Mouse (Mus musculus): Measurements from ENCODE around the gene Tecpr1. TPM values are rescaled to one million over a fixed set of nuclear protein-coding genes. Genes with fewer than 3 reads are reported as not detected.
A peak's percentile ranks its signal among the peaks of the same experiment; 100 is the strongest.

The Tecpr1 gene
- total and polyA plus RNA-seq, 3 experiments = 6.9 to 20.1 (median 10.8) TPM

DNA sequence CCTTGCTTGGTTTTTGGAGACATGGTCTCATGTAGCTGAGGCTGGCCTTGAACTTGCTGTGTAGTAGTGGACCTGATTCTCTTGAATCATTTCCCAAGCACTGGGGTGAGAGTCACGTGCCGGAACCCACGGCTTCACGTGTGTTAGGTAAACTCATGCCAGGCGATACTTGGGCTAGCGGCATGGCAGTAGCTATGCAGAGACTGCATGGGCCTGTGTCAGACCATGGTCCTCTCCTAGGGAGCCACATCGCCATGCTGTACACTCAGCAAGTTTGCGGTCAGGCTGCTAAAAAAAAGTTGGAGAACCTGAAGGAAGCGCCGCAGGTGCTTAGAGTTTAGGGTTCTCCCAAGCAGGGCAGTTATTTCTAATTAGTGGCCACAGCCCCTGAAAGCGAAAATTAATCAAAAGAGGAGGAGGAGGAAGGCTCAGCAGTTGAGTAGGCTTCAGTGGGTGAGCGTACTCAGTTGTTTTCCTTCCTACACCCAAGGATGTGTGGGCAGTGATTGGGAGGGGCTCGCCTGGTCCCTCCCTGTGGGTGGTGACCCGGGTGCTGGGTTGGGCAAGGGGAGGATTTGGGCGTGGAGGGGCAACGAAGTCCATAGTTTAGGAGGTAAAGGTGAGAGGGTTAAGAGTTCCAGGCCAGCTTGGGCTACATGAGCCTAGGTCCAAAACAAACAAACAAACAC is 30.9 kb upstream of the Tecpr1 start:
- TF ChIP-seq TAL1 (conservative IDR thresholded peaks at IDR 0.05; ENCODE audit: low read depth, low read length) (no peak), POLR2AphosphoS5 (IDR thresholded peaks at IDR 0.05; ENCODE audit: insufficient replicate concordance, low read depth, low read length) (no peak), GATA2 (IDR thresholded peaks at IDR 0.05; ENCODE audit: borderline replicate concordance, low read depth, low read length) (no peak)
- ATAC-seq (ENCODE audit: extremely low read depth, insufficient number of reproducible peaks, low FRiP score, poor library complexity, severe bottlenecking) = peak; percentile 73
- peak; percentile 68 for DNase-seq (ENCODE audit: low spot score)

DNA sequence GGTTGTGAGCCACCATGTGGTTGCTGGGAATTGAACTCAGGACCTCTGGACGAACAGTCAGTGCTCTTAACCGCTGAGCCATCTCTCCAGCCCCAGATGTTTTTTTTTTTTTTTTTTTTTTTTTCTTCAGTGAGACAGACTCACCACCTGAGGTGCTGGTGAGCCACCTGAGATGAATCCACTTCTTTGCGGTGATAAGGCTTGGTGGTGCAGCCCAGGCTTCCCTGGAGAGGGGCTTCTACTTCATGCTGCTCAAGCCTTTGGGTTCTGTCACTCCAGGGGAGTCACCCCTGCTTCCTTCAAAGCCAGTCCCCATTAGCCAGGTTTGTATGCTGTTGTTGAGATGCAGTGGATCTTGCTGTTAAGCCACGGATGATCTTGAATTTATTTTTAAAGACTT is 29.8 kb upstream of the Tecpr1 start:
- Histone ChIP-seq H3K27me3 (ENCODE audit: insufficient read depth, low read length) (no peaks in the 10 kb centered on the region), H3K4me3 (ENCODE audit: low read depth, low read length) (no peak overlapping the region), H3K36me3 (replicated peaks) (peaks cover 22% of the 10 kb centered on the region), H3K4me1 (ENCODE audit: insufficient read depth, low read depth, low read length) (peaks cover 37% of the 10 kb centered on the region), H3K9me3 (replicated peaks) (peaks cover 6% of the 10 kb centered on the region)
- no peak for DNase-seq (ENCODE audit: low spot score)
- no peak for TF ChIP-seq TAL1 (conservative IDR thresholded peaks at IDR 0.05; ENCODE audit: low read depth, low read length)
- no peak for TF ChIP-seq POLR2AphosphoS5 (IDR thresholded peaks at IDR 0.05; ENCODE audit: insufficient replicate concordance, low read depth, low read length)
- no peak for TF ChIP-seq GATA2 (IDR thresholded peaks at IDR 0.05; ENCODE audit: borderline replicate concordance, low read depth, low read length)
- TF ChIP-seq GATA1 (IDR thresholded peaks at IDR 0.05; ENCODE audit: borderline replicate concordance, low read length) = no peak
- TF ChIP-seq CTCF (IDR thresholded peaks at IDR 0.05; ENCODE audit: low read depth, low read length) = no peak
- ATAC-seq (ENCODE audit: extremely low read depth, insufficient number of reproducible peaks, low FRiP score, poor library complexity, severe bottlenecking) = no peak

More for the DNA sequence above, 30.9 kb upstream of the Tecpr1 start:
- Histone ChIP-seq H3K36me3 (replicated peaks) (peaks cover 33% of the 10 kb centered on the region), H3K9me3 (replicated peaks) (peaks cover 6% of the 10 kb centered on the region), H3K27me3 (ENCODE audit: insufficient read depth, low read length) (no peaks in the 10 kb centered on the region), H3K4me1 (ENCODE audit: insufficient read depth, low read depth, low read length) (peaks cover 42% of the 10 kb centered on the region), H3K4me3 (ENCODE audit: low read depth, low read length) (peak overlapping the region; percentile 82; the same call in 1 of the 2 replicates)

DNA sequence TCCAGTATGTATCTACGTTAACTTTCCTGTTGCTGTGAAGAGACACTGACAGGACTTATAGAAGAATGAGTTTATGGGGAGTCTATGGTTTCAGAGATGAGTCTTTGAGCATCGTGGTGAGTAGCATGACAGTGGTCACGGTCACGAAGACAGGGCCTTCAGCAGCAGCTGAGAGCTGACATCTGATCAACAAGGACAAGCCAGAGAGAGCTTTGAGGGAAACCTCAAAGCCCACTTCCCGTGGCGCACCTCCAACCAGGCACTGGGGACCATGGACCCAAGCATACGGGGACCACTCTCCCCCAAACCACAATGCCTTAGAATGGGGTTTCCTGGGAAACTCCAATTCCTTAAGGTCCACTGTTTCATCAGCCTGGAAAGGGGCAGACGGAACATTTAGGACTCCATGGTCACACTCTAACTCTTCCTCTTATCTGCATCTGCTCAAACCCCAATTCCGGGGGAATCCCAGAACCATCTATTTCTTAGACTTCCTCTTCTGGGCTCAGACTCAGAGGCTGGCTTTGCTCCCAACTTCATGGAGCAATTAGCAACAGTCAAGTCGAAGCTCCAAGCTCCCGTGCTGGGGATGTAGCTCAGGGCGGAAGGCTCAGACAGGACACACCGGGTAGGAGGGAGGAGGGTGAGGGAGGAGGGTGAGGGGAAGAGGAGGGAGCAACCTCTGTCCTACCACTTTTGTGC is 28.6 kb upstream of the Tecpr1 start:
- H3K36me3 ChIP-seq (replicated peaks) = peaks cover 10% of the 10 kb centered on the region
- no peak overlapping the region for H3K4me3 ChIP-seq (ENCODE audit: low read depth, low read length)
- H3K9me3 ChIP-seq (replicated peaks) = peaks cover 6% of the 10 kb centered on the region
- DNase-seq (ENCODE audit: low spot score) (no peak), ATAC-seq (ENCODE audit: extremely low read depth, insufficient number of reproducible peaks, low FRiP score, poor library complexity, severe bottlenecking) (no peak)
- TF ChIP-seq GATA1 (IDR thresholded peaks at IDR 0.05; ENCODE audit: borderline replicate concordance, low read length) = no peak
- no peak for TF ChIP-seq TAL1 (conservative IDR thresholded peaks at IDR 0.05; ENCODE audit: low read depth, low read length)
- no peak for TF ChIP-seq POLR2AphosphoS5 (IDR thresholded peaks at IDR 0.05; ENCODE audit: insufficient replicate concordance, low read depth, low read length)
- no peak for TF ChIP-seq GATA2 (IDR thresholded peaks at IDR 0.05; ENCODE audit: borderline replicate concordance, low read depth, low read length)
- TF ChIP-seq CTCF (IDR thresholded peaks at IDR 0.05; ENCODE audit: low read depth, low read length) = no peak
- H3K27me3 ChIP-seq (ENCODE audit: insufficient read depth, low read length) = no peaks in the 10 kb centered on the region
- peaks cover 34% of the 10 kb centered on the region for H3K4me1 ChIP-seq (ENCODE audit: insufficient read depth, low read depth, low read length)

DNA sequence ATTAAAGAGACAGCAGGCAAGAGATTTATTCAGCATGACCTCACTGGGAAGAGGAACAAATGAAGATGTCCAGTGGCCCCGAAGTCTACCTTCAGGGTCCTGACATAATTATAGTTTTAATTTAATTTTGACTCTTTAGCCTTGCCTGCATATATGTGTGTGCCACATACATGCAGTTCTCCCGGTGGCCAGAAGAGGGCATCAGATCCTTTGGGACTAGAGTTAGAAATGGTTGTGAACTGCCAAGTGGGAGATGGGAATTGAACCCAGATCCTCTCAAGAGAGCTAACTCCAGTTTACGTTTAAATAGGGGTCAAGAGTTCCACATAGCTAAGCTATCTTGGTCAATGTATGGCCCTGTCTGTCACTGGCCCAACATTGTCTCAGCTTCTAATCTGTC is 26.5 kb upstream of the Tecpr1 start:
- Histone ChIP-seq H3K4me1 (ENCODE audit: insufficient read depth, low read depth, low read length) (peaks cover 22% of the 10 kb centered on the region), H3K27me3 (ENCODE audit: insufficient read depth, low read length) (no peaks in the 10 kb centered on the region), H3K9me3 (replicated peaks) (peaks cover 6% of the 10 kb centered on the region), H3K4me3 (ENCODE audit: low read depth, low read length) (no peak overlapping the region), H3K36me3 (replicated peaks) (peaks cover 6% of the 10 kb centered on the region)
- ATAC-seq (ENCODE audit: extremely low read depth, insufficient number of reproducible peaks, low FRiP score, poor library complexity, severe bottlenecking) (no peak), DNase-seq (ENCODE audit: low spot score) (no peak)
- TF ChIP-seq CTCF (IDR thresholded peaks at IDR 0.05; ENCODE audit: low read depth, low read length) = no peak

DNA sequence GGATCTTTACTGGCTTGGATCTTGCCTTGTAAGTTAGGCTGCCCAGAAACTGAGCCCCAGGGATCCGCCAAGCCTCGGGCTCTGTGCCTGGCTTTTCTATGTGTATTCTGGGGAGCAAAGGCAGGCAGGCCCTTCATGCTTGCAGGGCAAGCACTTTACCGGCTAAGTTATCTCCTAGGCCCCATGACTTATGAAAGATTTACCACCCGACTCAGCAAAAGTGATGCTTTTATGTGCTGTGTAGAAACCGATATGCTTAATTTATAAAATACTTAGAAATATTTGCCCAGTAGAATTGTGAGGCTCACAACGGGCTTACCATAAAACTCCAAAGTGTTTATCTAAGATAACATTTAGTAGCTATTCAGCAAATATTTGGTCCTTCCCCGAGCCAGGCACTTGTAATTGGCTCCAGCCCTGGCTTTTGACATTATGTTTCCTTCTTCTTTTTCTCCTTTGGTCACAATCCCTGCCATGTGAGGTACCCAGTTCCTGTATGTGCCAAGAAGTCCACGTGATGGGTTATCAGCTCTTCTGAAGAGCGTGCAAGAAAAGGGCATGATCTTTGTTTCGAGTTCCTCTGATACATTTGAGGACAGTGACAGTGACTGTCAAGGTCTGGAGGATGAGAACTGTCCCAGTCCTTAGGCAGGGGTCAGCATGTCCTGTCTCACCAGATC is 24.6 kb upstream of the Tecpr1 start:
- no peak for TF ChIP-seq TAL1 (conservative IDR thresholded peaks at IDR 0.05; ENCODE audit: low read depth, low read length)
- no peak for TF ChIP-seq CTCF (IDR thresholded peaks at IDR 0.05; ENCODE audit: low read depth, low read length)
- DNase-seq (ENCODE audit: low spot score) (no peak), ATAC-seq (ENCODE audit: extremely low read depth, insufficient number of reproducible peaks, low FRiP score, poor library complexity, severe bottlenecking) (no peak; the same call in 1 of the 2 replicates)
- H3K9me3 ChIP-seq (replicated peaks) = peaks cover 6% of the 10 kb centered on the region
- peaks cover 3% of the 10 kb centered on the region for H3K36me3 ChIP-seq (replicated peaks)
- no peak overlapping the region for H3K4me3 ChIP-seq (ENCODE audit: low read depth, low read length)
- H3K27me3 ChIP-seq (ENCODE audit: insufficient read depth, low read length) = no peaks in the 10 kb centered on the region
- H3K4me1 ChIP-seq (ENCODE audit: insufficient read depth, low read depth, low read length) = peaks cover 11% of the 10 kb centered on the region

DNA sequence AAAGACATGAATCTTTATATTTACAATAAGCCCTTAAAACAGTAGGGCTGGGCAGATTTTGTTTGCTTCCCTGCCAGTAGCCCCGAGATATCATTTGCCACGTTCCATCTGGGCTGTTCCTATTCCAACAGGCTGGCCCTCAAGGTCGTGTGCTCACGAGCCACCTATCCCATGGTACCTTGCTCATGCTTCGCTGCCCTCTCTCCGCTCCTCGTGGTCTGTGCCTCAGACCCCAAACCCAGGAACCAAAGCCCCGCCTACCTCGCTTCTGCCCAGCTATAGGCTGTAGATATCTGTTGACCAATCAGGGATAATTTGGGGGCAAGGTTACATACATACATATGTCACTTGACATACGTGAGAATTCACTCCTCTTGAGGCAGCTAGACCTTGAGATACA is 23.9 kb upstream of the Tecpr1 start:
- no peak overlapping the region for H3K4me3 ChIP-seq (ENCODE audit: low read depth, low read length)
- no peak for DNase-seq (ENCODE audit: low spot score)
- H3K27me3 ChIP-seq (ENCODE audit: insufficient read depth, low read length) = no peaks in the 10 kb centered on the region
- H3K9me3 ChIP-seq (replicated peaks) = peaks cover 6% of the 10 kb centered on the region
- no peak for ATAC-seq (ENCODE audit: extremely low read depth, insufficient number of reproducible peaks, low FRiP score, poor library complexity, severe bottlenecking)
- H3K4me1 ChIP-seq (ENCODE audit: insufficient read depth, low read depth, low read length) = peaks cover 11% of the 10 kb centered on the region
- TF ChIP-seq TAL1 (conservative IDR thresholded peaks at IDR 0.05; ENCODE audit: low read depth, low read length) (no peak), CTCF (IDR thresholded peaks at IDR 0.05; ENCODE audit: low read depth, low read length) (no peak), GATA1 (IDR thresholded peaks at IDR 0.05; ENCODE audit: borderline replicate concordance, low read length) (no peak), GATA2 (IDR thresholded peaks at IDR 0.05; ENCODE audit: borderline replicate concordance, low read depth, low read length) (no peak), POLR2AphosphoS5 (IDR thresholded peaks at IDR 0.05; ENCODE audit: insufficient replicate concordance, low read depth, low read length) (no peak)
- H3K36me3 ChIP-seq (replicated peaks) = no peaks in the 10 kb centered on the region
